Mouse (Mus musculus): ENCODE measurements around the gene Sdcbp2. TPM values are rescaled to one million over a fixed set of nuclear protein-coding genes. Genes with fewer than 3 reads are reported as not detected.

The Sdcbp2 gene
- polyA plus RNA-seq, 1 experiment from 2014 or later = 0.98 TPM

GRCm38 (mm10) chr2:151632159-151632814, 59.9 kb downstream of the Sdcbp2 start, which contains the start of gene Snph:
TSS of gene Snph (minus strand) at chr2:151632593.
- ATAC-seq = peak; percentile 94
- Histone ChIP-seq H3K36me3 (ENCODE audit: control insufficient read depth, insufficient read depth, low read length) (no peaks in the 10 kb centered on the region), H3K27ac (ENCODE audit: low read length) (peak within 1 kb of the TSS; percentile 91), H3K4me2 (ENCODE audit: low read length) (peak within 1 kb of the TSS; percentile 57), H3K9ac (ENCODE audit: low read depth, low read length) (peak within 1 kb of the TSS; percentile 86), H3K4me3 (ENCODE audit: low read depth, low read length) (peak within 1 kb of the TSS; percentile 77), H3K9me3 (replicated peaks; ENCODE audit: control insufficient read depth, low read length, poor library complexity, severe bottlenecking) (no peaks in the 10 kb centered on the region), H3K4me1 (ENCODE audit: control insufficient read depth, insufficient read depth, low read length) (peaks cover 29% of the 10 kb centered on the region), H3K27me3 (ENCODE audit: control insufficient read depth, insufficient read depth, low read depth, low read length) (no peaks in the 10 kb centered on the region)
- WGBS = under 1% methylated on average over 36 of the region's 47 CpGs

- WGBS = 50% methylated on average over 5 of the region's 5 CpGs
- ATAC-seq = no peak
- H3K9ac ChIP-seq (ENCODE audit: low read depth, low read length) = no peak overlapping the region
- peak overlapping the region; percentile 77 for H3K4me3 ChIP-seq (ENCODE audit: low read depth, low read length)
- no peaks in the 10 kb centered on the region for H3K9me3 ChIP-seq (replicated peaks; ENCODE audit: control insufficient read depth, low read length, poor library complexity, severe bottlenecking)
- no peaks in the 10 kb centered on the region for H3K36me3 ChIP-seq (ENCODE audit: control insufficient read depth, insufficient read depth, low read length)
- H3K27me3 ChIP-seq (ENCODE audit: control insufficient read depth, insufficient read depth, low read depth, low read length) = no peaks in the 10 kb centered on the region
- H3K27ac ChIP-seq (ENCODE audit: low read length) = peak overlapping the region; percentile 91
- H3K4me1 ChIP-seq (ENCODE audit: control insufficient read depth, insufficient read depth, low read length) = peaks cover 29% of the 10 kb centered on the region
- peak overlapping the region; percentile 57 for H3K4me2 ChIP-seq (ENCODE audit: low read length)
These were observed 60.6 kb downstream of the Sdcbp2 start for GRCm38 (mm10) chr2:151632982-151633381.

- Histone ChIP-seq H3K27ac (ENCODE audit: low read length) (no peak overlapping the region), H3K4me2 (ENCODE audit: low read length) (no peak overlapping the region), H3K4me1 (ENCODE audit: control insufficient read depth, insufficient read depth, low read length) (peaks cover 22% of the 10 kb centered on the region), H3K27me3 (ENCODE audit: control insufficient read depth, insufficient read depth, low read depth, low read length) (no peaks in the 10 kb centered on the region), H3K4me3 (ENCODE audit: low read depth, low read length) (no peak overlapping the region), H3K9ac (ENCODE audit: low read depth, low read length) (no peak overlapping the region), H3K36me3 (ENCODE audit: control insufficient read depth, insufficient read depth, low read length) (no peaks in the 10 kb centered on the region), H3K9me3 (replicated peaks; ENCODE audit: control insufficient read depth, low read length, poor library complexity, severe bottlenecking) (no peaks in the 10 kb centered on the region)
- ATAC-seq = no peak
- WGBS = 31% methylated on average over 2 of the region's 2 CpGs
These were observed 62.5 kb downstream of the Sdcbp2 start for GRCm38 (mm10) chr2:151634903-151635302.

- Histone ChIP-seq H3K4me1 (ENCODE audit: control insufficient read depth, insufficient read depth, low read length) (peaks cover 17% of the 10 kb centered on the region), H3K4me2 (ENCODE audit: low read length) (no peak overlapping the region), H3K4me3 (ENCODE audit: low read depth, low read length) (no peak overlapping the region), H3K27ac (ENCODE audit: low read length) (no peak overlapping the region), H3K9me3 (replicated peaks; ENCODE audit: control insufficient read depth, low read length, poor library complexity, severe bottlenecking) (no peaks in the 10 kb centered on the region), H3K27me3 (ENCODE audit: control insufficient read depth, insufficient read depth, low read depth, low read length) (no peaks in the 10 kb centered on the region), H3K9ac (ENCODE audit: low read depth, low read length) (no peak overlapping the region), H3K36me3 (ENCODE audit: control insufficient read depth, insufficient read depth, low read length) (no peaks in the 10 kb centered on the region)
- 69% methylated on average over 9 of the region's 9 CpGs for WGBS
- no peak for ATAC-seq
These were observed 63.1 kb downstream of the Sdcbp2 start for GRCm38 (mm10) chr2:151635362-151636014.

GRCm38 (mm10) chr2:151636015-151636402, 63.6 kb downstream of the Sdcbp2 start:
- Histone ChIP-seq H3K9me3 (replicated peaks; ENCODE audit: control insufficient read depth, low read length, poor library complexity, severe bottlenecking) (no peaks in the 10 kb centered on the region), H3K4me3 (ENCODE audit: low read depth, low read length) (no peak overlapping the region), H3K4me2 (ENCODE audit: low read length) (no peak overlapping the region), H3K27me3 (ENCODE audit: control insufficient read depth, insufficient read depth, low read depth, low read length) (no peaks in the 10 kb centered on the region), H3K9ac (ENCODE audit: low read depth, low read length) (no peak overlapping the region), H3K4me1 (ENCODE audit: control insufficient read depth, insufficient read depth, low read length) (peaks cover 12% of the 10 kb centered on the region), H3K27ac (ENCODE audit: low read length) (no peak overlapping the region), H3K36me3 (ENCODE audit: control insufficient read depth, insufficient read depth, low read length) (no peaks in the 10 kb centered on the region)
- WGBS = 39% methylated on average over 2 of the region's 2 CpGs
- no peak for ATAC-seq

Other genes starting within 250 kb of the Sdcbp2 start
- gene 4921509C19Rik, start 96.5 kb upstream of the Sdcbp2 start, polyA plus RNA-seq (2015; fragmentation: Nextera tagmentation; extraction: Ambion mirVana) = not detected in 2 replicates
- gene Nsfl1c, start 78.4 kb upstream of the Sdcbp2 start, polyA plus RNA-seq (2015; fragmentation: Nextera tagmentation; extraction: Ambion mirVana) = 291 and 304 TPM in 2 replicates
- 568 and 608 TPM in 2 replicates for gene Fkbp1a, start 30.1 kb upstream of the Sdcbp2 start, polyA plus RNA-seq (2015; fragmentation: Nextera tagmentation; extraction: Ambion mirVana)
- 19.0 and 21.6 TPM in 2 replicates for gene Snph, start 60.0 kb downstream of the Sdcbp2 start, polyA plus RNA-seq (2015; fragmentation: Nextera tagmentation; extraction: Ambion mirVana)
- gene Rad21l, start 95.9 kb downstream of the Sdcbp2 start, polyA plus RNA-seq (2015; fragmentation: Nextera tagmentation; extraction: Ambion mirVana) = 0.34 and 0.36 TPM in 2 replicates
- 28.8 and 30.8 TPM in 2 replicates for gene Tmem74b, start 129.4 kb downstream of the Sdcbp2 start, polyA plus RNA-seq (2015; fragmentation: Nextera tagmentation; extraction: Ambion mirVana)
- 64.0 and 66.5 TPM in 2 replicates for gene Psmf1, start 171.6 kb downstream of the Sdcbp2 start, polyA plus RNA-seq (2015; fragmentation: Nextera tagmentation; extraction: Ambion mirVana)